Mouse (Mus musculus): ENCODE measurements around the gene Tat. TPM values are rescaled to one million over a fixed set of nuclear protein-coding genes. Genes with fewer than 3 reads are reported as not detected.

Gene Tat
- polyA plus RNA-seq, 1 experiment from 2014 or later = not detected

GRCm38 (mm10) chr8:109961693-109962367 lies 28.4 kb upstream of the Tat start, which contains the start of gene Marveld3:
Gene Marveld3 (minus strand): TSS chr8:109962203.
- peaks cover 72% of the 10 kb centered on the region for H3K27me3 ChIP-seq (ENCODE audit: low read depth, poor library complexity, severe bottlenecking)
- peaks cover 22% of the 10 kb centered on the region for H3K4me1 ChIP-seq
- peak; percentile 78 for DNase-seq (ENCODE audit: low spot score)
- WGBS = 3% methylated on average over 61 of the region's 64 CpGs
- H3K4me3 ChIP-seq = peak within 1 kb of the TSS; percentile 47
- H3K36me3 ChIP-seq = no peaks in the 10 kb centered on the region
- no peaks in the 10 kb centered on the region for H3K9me3 ChIP-seq (replicated peaks)
- no peak within 1 kb of the TSS for H3K27ac ChIP-seq

- no peak for DNase-seq (ENCODE audit: low spot score)
- 81% methylated on average over 9 of the region's 9 CpGs for WGBS
- Histone ChIP-seq H3K9me3 (replicated peaks) (no peaks in the 10 kb centered on the region), H3K4me3 (no peak overlapping the region), H3K27ac (no peak overlapping the region), H3K27me3 (ENCODE audit: low read depth, poor library complexity, severe bottlenecking) (peaks cover 67% of the 10 kb centered on the region), H3K36me3 (no peaks in the 10 kb centered on the region), H3K4me1 (peaks cover 13% of the 10 kb centered on the region)
Observed at GRCm38 (mm10) chr8:109962896-109963295, 27.3 kb upstream of the Tat start.

GRCm38 (mm10) chr8:109963421-109963820 lies 26.8 kb upstream of the Tat start:
- Histone ChIP-seq H3K27ac (no peak overlapping the region), H3K36me3 (no peaks in the 10 kb centered on the region), H3K4me1 (peaks cover 8% of the 10 kb centered on the region), H3K27me3 (ENCODE audit: low read depth, poor library complexity, severe bottlenecking) (peaks cover 67% of the 10 kb centered on the region), H3K4me3 (no peak overlapping the region), H3K9me3 (replicated peaks) (no peaks in the 10 kb centered on the region)
- WGBS = 86% methylated on average over 13 of the region's 13 CpGs
- DNase-seq (ENCODE audit: low spot score) = no peak

GRCm38 (mm10) chr8:109964106-109964505 lies 26.1 kb upstream of the Tat start:
- DNase-seq (ENCODE audit: low spot score) = no peak
- WGBS = 78% methylated on average over 4 of the region's 4 CpGs
- Histone ChIP-seq H3K4me3 (no peak overlapping the region), H3K9me3 (replicated peaks) (no peaks in the 10 kb centered on the region), H3K27me3 (ENCODE audit: low read depth, poor library complexity, severe bottlenecking) (peaks cover 67% of the 10 kb centered on the region), H3K4me1 (peaks cover 8% of the 10 kb centered on the region), H3K36me3 (no peaks in the 10 kb centered on the region), H3K27ac (no peak overlapping the region)

- H3K27ac ChIP-seq = no peak overlapping the region
- no peaks in the 10 kb centered on the region for H3K36me3 ChIP-seq
- no peak for DNase-seq (ENCODE audit: low spot score)
- H3K27me3 ChIP-seq (ENCODE audit: low read depth, poor library complexity, severe bottlenecking) = peaks cover 36% of the 10 kb centered on the region
- no peak overlapping the region for H3K4me3 ChIP-seq
- 62% methylated on average over 10 of the region's 10 CpGs for WGBS
- H3K9me3 ChIP-seq (replicated peaks) = no peaks in the 10 kb centered on the region
- H3K4me1 ChIP-seq = no peaks in the 10 kb centered on the region
Observed at GRCm38 (mm10) chr8:109968837-109969236, 21.4 kb upstream of the Tat start.

GRCm38 (mm10) chr8:109970323-109970722 lies 19.9 kb upstream of the Tat start:
- no peaks in the 10 kb centered on the region for H3K9me3 ChIP-seq (replicated peaks)
- H3K4me1 ChIP-seq = no peaks in the 10 kb centered on the region
- 13% methylated on average over 9 of the region's 9 CpGs for WGBS
- H3K27ac ChIP-seq = no peak overlapping the region
- H3K36me3 ChIP-seq = no peaks in the 10 kb centered on the region
- peaks cover 31% of the 10 kb centered on the region for H3K27me3 ChIP-seq (ENCODE audit: low read depth, poor library complexity, severe bottlenecking)
- DNase-seq (ENCODE audit: low spot score) = no peak
- H3K4me3 ChIP-seq = no peak overlapping the region

- no peak for DNase-seq (ENCODE audit: low spot score)
- H3K27ac ChIP-seq = no peak overlapping the region
- no peaks in the 10 kb centered on the region for H3K9me3 ChIP-seq (replicated peaks)
- H3K36me3 ChIP-seq = no peaks in the 10 kb centered on the region
- H3K27me3 ChIP-seq (ENCODE audit: low read depth, poor library complexity, severe bottlenecking) = peaks cover 28% of the 10 kb centered on the region
- 88% methylated on average over 4 of the region's 4 CpGs for WGBS
- no peak overlapping the region for H3K4me3 ChIP-seq
- H3K4me1 ChIP-seq = no peaks in the 10 kb centered on the region
Observed at GRCm38 (mm10) chr8:109972901-109973300, 17.3 kb upstream of the Tat start.

- no peak for DNase-seq (ENCODE audit: low spot score)
- H3K36me3 ChIP-seq = no peaks in the 10 kb centered on the region
- no peaks in the 10 kb centered on the region for H3K9me3 ChIP-seq (replicated peaks)
- WGBS = 87% methylated on average over 6 of the region's 6 CpGs
- no peak overlapping the region for H3K27ac ChIP-seq
- no peaks in the 10 kb centered on the region for H3K27me3 ChIP-seq (ENCODE audit: low read depth, poor library complexity, severe bottlenecking)
- no peak overlapping the region for H3K4me3 ChIP-seq
- H3K4me1 ChIP-seq = no peaks in the 10 kb centered on the region
Observed at GRCm38 (mm10) chr8:109979339-109979738, 10.9 kb upstream of the Tat start.

GRCm38 (mm10) chr8:109982386-109983105 lies 7.7 kb upstream of the Tat start:
- Histone ChIP-seq H3K36me3 (no peaks in the 10 kb centered on the region), H3K4me1 (no peaks in the 10 kb centered on the region), H3K27me3 (ENCODE audit: low read depth, poor library complexity, severe bottlenecking) (no peaks in the 10 kb centered on the region), H3K9me3 (replicated peaks) (no peaks in the 10 kb centered on the region), H3K27ac (no peak overlapping the region), H3K4me3 (no peak overlapping the region)
- 84% methylated on average over 15 of the region's 15 CpGs for WGBS
- no peak for DNase-seq (ENCODE audit: low spot score)

GRCm38 (mm10) chr8:109983944-109984343 lies 6.3 kb upstream of the Tat start:
- WGBS = 46% methylated on average over 5 of the region's 5 CpGs
- Histone ChIP-seq H3K36me3 (no peaks in the 10 kb centered on the region), H3K4me1 (no peaks in the 10 kb centered on the region), H3K4me3 (no peak overlapping the region), H3K27ac (no peak overlapping the region), H3K9me3 (replicated peaks) (no peaks in the 10 kb centered on the region), H3K27me3 (ENCODE audit: low read depth, poor library complexity, severe bottlenecking) (no peaks in the 10 kb centered on the region)
- no peak for DNase-seq (ENCODE audit: low spot score)

GRCm38 (mm10) chr8:109986384-109986783 lies 3.9 kb upstream of the Tat start:
- Histone ChIP-seq H3K9me3 (replicated peaks) (no peaks in the 10 kb centered on the region), H3K27ac (no peak overlapping the region), H3K36me3 (no peaks in the 10 kb centered on the region), H3K27me3 (ENCODE audit: low read depth, poor library complexity, severe bottlenecking) (no peaks in the 10 kb centered on the region), H3K4me1 (no peaks in the 10 kb centered on the region), H3K4me3 (no peak overlapping the region)
- no peak for DNase-seq (ENCODE audit: low spot score)
- WGBS = 67% methylated on average over 7 of the region's 7 CpGs

- Histone ChIP-seq H3K4me1 (no peaks in the 10 kb centered on the region), H3K27me3 (ENCODE audit: low read depth, poor library complexity, severe bottlenecking) (no peaks in the 10 kb centered on the region), H3K9me3 (replicated peaks) (no peaks in the 10 kb centered on the region), H3K36me3 (no peaks in the 10 kb centered on the region), H3K4me3 (no peak overlapping the region), H3K27ac (no peak overlapping the region)
- DNase-seq (ENCODE audit: low spot score) = no peak
- 86% methylated on average over 7 of the region's 7 CpGs for WGBS
Observed at GRCm38 (mm10) chr8:109987776-109988175, 2.5 kb upstream of the Tat start.

- Histone ChIP-seq H3K4me1 (no peaks in the 10 kb centered on the region), H3K27me3 (ENCODE audit: low read depth, poor library complexity, severe bottlenecking) (no peaks in the 10 kb centered on the region), H3K36me3 (no peaks in the 10 kb centered on the region), H3K9me3 (replicated peaks) (no peaks in the 10 kb centered on the region), H3K4me3 (no peak overlapping the region), H3K27ac (no peak overlapping the region)
- 91% methylated on average over 8 of the region's 8 CpGs for WGBS
- DNase-seq (ENCODE audit: low spot score) = no peak
Observed at GRCm38 (mm10) chr8:109989151-109989550, 1.1 kb upstream of the Tat start.
